Mouse (Mus musculus) layer of hippocampus, adult 18-20 months (tissue): ENCODE measurements at regions not wholly inside any gene's neighbourhood (a gene's known extent, or its start where the extent isn't known, plus 50 kb on each side); places are given as distances from the start of the nearest gene placed in this dataset.
"Not testable (repeated sequence)": the region's sequence is repeated elsewhere in the genome, so short reads cannot be mapped to it uniquely, and the experiment has no call there.

ENCODE experiments used
- DNase-seq, 2 experiments: peaks; one replicate each; pipeline ENCODE4 v3.0.0; 2022; ENCODE audit warnings: low spot score in 2 of 2

DNA sequence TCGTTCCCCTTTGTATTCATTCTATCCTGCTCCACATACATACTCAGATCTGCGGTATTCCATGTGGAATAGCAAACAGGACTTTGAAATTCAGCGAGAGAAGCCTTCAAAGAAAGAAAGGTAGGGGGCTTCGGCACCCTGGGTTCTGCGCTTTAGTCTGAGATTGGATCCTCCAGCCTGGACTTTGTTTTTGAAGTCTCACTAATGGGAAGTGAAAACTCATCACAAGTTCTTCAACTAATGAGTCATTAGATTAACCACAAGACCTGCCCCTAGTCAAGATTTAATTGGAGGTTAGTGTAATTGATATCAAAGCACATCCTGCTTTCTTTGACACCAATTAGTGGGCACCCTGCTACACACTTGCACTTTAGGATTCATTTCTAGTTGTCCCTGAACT lies 492.5 kb upstream of the Zfp960 start:
- DNase-seq, result no peak

DNA sequence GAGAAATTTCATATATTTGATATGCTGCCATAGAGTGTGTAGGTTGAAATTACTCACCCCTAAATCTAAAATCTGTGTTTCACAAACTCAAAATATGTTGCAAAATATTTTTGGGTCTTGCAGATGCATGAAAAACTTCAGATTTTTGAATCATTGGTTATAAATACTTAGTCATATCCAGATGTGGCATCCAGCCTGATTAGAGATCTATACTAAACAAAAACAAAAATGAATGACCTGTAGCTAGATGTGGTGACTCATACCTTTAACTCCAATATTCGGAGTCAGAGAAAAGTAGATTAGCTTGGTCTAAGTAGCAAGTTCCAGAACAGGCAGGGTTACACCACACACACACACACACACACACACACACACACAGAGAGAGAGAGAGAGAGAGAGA lies 475.1 kb upstream of the Zfp960 start:
- no peak for DNase-seq

DNA sequence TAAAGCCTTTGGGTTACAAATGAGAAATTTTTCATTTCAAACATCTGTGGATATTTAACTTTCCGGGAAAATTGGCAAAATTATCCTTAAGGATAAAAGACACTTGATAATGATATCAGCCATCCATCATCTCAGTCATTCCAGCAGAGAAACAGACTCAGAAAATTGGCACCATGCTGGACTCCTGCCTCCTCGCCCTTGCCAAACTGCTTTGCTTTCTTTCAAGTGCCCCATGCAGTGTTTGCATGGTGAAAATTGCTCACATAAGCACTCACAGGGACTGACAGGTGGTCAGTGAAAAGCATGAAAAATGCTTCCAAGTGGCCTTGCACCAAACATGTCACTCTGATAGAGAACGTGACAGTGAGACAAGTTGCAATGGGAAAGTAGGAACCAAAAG lies 464.2 kb upstream of the Zfp960 start:
- no peak for DNase-seq

DNA sequence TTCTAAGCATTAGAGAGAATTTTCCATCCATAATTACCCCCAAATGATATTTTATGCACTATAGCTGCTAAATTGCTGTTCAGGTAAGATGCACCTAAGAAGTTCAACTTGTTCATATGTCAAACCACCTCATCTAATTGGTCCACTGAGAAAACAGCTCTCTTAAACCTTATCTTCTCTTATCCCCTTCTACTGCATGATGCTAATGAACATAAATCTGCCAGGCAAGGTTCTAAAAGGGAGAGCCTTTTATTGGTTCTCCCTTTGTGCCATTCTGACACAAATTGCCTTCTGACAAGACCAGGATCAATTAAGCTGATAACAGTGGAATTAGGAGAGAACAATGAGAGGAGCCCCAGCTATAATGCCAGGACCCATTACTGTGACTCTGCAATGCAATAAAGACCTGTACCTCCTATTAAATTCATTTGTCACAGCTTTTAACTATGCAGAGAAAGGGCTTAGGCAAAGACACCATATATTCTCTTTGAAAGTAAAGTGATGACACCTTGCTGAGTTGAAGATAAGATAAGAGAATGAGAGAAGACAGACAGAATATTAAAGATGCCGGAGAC lies 451.4 kb upstream of the Zfp960 start:
- no peak for DNase-seq

DNA sequence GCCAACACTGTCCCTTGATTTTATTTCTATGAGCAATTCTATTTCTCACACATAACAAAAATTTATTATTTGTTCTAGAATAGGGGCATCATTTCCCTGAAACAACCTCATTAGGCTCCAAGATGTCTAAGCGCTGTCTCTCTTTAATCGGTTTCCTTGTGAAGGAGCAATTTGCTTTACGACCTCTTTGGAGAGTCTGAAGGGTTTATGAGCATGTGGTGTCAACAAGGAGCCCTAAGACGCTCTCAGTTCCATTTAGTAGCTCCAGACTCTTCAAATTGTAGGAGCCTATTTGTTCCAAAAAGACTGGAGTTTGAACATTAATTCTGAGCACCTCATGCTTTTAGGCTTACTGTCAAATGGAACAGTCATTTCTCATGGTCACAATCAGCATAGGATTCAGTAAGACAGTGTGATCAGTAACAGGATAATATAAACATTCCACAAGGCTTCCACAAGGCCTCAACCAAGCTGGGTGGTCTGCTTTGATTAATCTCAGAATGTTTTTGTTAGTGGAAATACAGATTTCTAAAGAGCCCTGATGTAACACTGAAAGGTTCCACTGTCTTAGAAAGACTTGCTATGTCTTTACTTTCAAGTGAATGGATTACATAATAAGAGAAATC lies 441.9 kb upstream of the Zfp960 start:
- no peak for DNase-seq

DNA sequence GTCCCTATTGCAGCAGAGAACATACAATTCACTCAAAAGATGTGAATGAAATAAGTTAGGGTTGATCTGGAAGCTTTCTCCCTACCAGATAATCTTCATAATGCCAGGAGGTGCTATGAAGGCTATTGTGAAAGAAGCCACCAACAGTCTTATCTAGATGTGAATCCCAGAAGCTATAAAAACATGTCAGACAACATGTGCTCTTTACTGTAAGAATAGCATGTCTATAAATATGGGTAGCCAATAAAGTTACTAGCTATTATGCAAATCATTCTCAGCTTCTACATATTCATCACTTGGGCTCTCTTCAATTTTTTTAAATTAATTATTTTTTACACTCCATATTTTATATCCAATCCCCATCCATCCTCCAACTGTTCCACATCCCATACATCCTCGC lies 434.1 kb upstream of the Zfp960 start:
- no peak for DNase-seq

DNA sequence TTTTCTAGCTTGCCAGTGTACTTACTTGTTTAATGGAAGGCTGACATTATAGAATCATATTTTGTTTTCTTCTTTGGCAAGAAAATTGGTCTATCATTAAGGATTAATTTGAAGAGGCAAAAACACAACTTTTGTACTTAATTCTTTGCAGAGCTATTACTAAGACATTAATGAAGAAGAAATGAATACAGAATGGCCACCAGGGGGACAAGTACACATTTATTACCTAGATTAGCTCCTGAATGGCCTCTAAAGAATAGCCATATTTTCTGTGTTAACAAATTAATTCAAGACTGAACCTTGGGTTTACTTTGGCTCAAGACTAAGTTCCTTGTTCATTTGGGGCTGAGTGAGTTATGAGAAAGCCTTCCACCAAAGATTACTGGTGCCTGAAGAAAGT lies 430.5 kb upstream of the Zfp960 start:
- no peak for DNase-seq

DNA sequence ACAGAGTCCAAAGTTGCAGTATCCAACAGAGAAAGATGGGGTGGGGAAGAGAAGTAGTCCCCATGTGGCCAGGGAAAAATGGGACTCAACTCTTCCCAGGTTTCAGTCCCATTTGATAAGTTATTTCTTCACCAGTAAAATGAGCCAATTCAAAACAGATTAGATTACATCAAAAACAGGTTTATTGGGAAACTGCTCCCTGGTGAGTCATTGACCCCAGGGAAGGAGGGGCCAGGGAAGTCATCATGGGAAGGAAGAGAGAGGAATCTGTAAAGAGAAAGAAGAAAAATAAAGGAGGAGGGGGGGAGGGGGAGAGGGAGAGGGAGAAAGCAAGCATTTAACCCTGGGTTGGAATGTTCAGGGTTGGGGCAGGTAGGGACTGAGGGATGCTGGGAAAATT lies 426.4 kb upstream of the Zfp960 start:
- DNase-seq, result no peak

DNA sequence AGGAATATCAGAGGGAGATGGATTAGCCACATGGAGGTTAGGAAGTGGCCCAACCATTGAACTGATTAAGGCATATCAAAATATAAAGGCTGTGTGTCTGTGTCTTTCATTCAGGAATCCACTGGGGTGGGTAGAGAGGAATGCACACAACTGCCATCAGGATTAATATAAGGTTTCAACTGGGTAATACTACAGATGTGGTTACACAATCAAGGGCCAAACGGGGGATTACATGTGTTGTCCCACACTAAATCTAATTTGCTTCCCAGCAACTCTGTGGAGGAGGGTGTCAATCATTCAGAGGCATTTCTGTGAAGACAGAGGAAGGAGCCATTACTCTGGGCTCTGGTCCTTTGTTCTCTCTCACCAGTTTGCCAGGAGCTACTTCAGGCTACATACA lies 416.0 kb upstream of the Zfp960 start:
- DNase-seq, result no peak

DNA sequence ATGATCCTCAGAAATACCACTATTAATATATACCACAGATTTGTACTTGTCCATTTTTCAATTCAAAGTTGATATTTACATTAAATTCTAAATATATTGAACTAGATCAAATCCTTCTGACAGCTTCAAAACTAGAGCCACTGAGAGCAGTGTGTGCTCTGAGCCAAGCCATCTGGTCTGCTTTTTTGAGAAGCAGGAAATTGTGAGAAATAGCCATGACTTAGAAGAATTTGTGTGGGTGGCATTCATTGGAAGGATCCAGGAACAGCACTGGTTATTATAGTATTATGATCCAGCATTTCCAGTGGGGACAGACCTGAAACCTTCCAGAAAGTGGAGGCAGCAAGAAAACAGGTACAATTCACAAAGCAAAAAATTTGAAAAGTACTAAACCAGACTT lies 398.7 kb upstream of the Zfp960 start:
- DNase-seq, result peak; percentile 0 to 32

DNA sequence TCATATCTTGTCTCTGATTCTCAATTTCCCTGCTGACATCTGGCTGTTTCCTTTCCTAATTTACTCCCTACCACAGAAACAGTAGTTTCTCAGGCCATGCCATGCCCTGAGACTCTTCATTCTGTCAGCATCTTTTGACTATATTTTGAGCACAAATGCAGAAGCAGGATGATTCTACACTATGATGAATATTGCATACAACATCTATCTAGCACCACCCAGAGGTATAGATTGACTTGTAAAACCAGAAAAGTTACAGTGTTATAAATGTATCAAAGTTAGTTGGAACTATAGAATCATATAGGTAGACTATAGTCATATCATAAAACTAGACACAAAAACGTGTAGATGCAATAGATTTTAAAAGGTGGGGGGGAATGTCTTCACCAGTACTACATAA lies 396.3 kb upstream of the Zfp960 start:
- peak in 1 of 2 experiments; percentile 3 for DNase-seq

DNA sequence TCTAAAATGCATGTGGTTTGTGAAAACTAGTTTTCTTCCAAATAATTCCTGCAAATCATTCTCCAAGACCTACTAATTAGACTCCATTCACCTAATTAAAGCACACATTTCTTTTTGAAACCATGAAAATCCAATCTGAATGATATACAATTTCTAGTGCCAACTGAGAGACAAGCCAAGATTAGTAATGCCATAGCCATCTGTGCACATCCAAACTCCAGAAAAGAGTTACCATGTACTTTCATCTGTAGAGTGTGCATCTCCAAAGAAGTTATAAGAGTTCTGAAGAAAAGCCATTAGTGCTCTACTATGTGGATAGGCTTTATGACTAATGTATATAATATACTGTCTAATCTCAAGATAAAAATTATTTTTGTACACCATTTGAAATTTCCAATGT lies 359.7 kb upstream of the Zfp960 start:
- DNase-seq, result peak; percentile 7

DNA sequence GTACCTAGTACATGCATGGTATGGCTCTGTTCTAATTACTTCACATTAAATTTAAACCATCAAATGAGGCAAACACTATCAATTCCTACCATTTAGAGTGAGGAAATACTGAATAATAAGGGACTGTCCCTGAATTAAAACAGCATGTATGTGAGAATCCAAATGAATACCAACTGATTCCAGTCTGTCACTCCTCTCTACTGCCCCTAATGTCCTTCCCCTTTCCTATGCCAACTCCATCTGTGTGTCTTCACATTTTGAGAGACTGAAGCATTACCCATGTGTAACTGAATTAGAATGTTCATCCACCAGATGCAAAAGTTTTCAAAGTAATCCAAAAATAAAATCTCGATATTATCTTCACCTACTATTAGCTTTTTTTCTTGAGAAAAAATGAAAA lies 358.0 kb upstream of the Zfp960 start:
- DNase-seq, result no peak

DNA sequence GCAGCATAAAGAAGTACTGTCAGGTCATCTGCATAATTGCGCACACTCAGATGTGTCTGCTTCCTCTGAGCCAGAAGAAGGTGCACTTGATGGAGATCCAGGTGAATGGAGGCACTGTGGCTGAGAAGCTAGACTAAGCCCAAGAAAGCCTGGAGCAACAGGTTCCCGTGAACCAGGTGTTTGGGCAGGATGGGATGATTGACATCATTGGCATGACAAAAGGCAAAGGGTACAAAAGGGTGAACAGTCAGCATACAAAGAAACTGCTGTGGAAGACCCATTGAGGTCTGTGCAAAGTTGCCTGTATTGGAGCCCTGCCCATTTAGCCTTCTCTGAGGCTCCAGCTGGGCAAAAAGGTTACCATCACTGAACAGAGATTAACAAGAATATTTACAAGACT lies 337.0 kb upstream of the Zfp960 start:
- no peak for DNase-seq

DNA sequence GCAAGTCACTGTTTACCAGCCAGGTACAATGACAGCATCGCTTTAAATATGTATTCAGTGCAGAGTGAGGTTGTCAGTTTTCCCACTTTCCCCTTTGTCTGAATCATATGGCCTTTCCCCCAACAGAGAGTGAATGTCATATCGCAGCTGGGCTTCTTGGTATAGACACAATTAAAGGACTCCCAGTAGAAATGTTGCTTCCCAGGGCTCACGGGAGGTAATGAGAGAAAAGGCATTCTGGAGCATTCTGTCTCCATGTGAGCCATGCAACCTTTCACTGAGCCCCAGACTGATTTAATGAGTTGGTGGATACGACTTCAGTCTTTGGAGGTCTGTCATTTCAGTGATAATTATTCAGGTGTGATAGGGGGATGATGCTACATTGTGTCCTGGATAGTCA lies 310.8 kb upstream of the Zfp960 start:
- no peak for DNase-seq

DNA sequence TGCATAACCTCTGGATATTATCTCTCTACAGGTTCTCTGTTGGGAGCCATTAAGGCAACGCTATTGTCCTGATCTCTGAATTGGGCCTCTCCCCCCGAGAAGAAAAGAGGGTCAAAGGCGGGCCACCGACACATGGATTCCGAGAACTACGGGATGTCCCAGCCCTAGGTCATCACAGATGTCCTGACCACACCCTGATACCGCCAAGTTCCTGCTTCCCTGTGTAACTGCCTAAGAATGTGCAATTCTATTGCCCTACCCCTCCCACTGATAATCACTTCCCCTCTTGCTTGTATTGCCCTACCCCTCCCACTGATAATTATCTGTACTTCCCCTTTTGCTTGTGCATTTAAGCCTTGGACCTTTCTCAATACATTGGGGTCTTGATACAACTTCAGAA lies 293.3 kb upstream of the Zfp960 start:
- DNase-seq, result not testable (repeated sequence)

DNA sequence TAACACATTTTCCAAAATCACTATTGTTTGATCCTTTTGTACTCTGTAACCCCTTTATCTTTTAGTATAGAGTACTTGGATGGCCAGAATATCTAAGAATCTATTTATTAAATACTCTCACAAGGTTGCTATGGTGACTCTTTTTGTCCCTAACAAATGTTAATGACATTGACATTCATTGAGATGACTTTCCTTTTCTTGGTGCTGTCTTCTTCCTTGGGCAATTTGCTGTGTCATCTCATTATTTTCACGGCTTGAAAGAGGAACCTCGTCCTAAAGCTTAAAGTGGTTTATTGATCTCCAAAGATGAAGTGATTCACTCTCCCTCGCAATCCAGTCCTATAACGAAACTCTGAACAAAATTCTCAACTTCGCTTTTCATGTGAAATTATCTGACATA lies 265.6 kb upstream of the Zfp960 start:
- no peak for DNase-seq

DNA sequence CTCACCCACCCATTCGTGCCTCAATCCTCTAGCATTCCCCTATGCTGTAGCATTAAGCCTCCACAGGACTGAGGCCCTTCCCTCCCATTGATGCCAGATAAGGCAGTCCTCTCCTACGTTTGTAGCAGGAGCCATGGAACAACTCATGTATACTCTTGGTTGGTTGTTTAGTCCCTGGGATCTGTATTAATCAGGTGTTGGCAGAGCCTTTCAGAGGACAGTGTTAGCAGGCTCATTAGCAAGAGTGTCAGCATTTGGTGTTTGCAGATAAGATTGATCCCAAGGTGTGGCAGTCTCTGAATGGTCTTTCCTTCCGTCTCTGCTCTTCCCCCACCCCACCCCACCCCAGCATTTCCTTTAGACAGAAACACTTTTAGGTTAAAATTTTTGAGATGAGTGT lies 258.9 kb upstream of the Zfp960 start:
- DNase-seq, result no peak

DNA sequence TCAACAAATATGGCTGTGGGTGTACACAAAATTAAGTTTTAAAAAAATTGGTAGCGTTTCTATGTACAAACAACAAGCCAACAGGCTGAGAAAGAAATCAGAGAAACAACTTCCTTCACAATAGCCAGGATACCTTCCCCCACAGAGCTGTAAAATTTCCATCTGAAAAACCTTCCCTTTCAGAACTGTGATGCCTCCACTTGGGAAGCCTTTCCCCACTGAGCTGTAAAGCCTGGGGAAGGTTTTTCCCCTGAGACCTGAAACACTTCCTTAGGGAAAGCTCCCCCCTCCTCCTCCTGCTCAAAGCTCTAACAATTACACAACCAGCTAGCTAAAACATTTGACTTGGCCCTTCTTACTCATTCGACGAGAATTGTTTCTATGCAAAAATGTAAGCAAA lies 245.5 kb upstream of the Zfp960 start:
- DNase-seq, result no peak

DNA sequence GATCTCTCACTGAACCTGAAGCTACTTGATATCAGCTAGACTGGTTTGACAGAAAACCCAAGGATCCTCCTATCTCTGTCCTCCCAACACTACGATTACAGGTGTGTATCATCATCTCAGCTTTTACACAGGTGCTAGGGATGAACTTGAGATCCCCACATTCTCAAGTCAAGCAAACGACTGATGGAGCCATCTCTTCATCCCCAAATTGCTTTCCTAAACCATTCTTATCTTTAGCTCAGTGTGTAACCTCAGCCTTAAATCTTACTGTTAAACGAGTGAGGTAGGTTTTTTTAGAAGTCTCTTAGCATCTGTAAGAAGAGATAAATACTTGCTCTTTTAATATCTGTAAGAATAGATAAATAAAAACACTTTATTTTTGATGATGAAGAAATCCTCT lies 242.2 kb upstream of the Zfp960 start:
- DNase-seq, result no peak

DNA sequence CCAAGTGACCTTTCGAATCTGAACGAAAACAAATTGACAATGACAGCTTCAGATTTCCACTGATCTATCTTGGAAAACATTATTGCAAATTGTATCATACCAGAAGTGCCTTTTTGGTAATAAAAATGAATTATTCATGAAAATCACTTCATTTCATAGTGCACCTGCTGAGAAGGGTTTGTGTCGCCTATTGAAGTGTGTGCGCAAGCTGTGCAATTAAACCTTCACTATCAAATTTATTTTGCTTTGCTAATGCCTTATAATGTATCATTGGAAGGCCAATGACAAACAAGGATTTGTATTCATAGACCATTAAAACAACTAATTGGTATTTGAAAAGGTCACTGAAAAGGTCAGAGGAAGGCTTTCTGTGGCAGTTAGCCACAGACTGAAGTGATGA lies 224.8 kb upstream of the Zfp960 start:
- no peak for DNase-seq

DNA sequence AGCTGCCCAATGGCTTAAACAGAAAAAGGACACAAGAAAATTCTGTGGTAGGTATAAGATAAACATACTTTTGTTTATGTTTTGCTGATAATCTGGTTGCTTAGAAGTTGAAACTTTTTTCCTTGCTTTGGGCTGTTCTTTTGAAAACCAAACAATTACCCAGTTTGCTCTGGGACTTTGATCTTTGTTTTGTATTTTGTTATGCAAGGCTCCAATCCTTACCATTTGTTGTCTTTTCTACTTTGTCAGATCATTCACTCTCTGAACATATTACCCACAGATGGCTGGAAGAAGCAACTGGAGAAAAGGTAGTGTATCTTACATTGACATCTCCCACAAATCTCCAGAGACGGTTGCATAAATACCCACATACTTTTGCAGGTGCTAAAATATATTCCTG lies 203.1 kb upstream of the Zfp960 start:
- no peak for DNase-seq

DNA sequence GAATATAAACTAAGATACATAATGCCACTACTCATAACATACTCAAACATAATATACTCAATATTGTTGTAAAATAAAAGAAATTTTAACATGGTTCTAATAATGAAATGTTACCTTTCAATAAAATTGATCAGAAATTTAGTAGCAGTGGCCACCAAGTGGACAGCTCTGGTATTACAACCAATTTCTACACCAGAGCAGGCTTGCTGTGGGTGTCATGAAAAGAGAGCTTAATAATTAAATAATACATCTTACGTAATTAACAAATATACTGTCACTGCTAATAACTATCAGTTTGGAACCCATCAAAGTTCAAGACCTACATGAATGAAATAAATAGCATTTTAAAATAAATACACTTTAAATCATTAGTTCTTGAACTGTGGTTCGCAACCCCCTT lies 163.1 kb upstream of the Zfp960 start:
- DNase-seq, result peak; percentile 16 to 85

DNA sequence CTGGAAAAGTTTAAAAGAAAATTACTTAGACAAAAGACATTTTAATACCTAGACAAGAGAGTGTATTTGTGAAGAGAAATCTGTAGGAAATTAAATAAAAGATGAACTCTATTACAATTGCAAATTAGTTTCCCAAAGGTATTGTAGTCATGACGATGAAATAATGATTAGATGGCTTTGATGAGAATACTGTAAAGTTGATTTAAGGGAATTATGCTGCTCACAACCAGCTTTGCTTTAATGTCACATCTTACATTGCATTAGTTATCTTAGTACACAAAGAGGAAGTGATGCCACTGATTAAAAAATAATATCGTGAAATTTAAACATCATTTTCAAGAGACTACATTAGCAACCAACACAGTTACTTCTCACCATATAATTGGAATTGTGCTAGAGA lies 145.7 kb upstream of the Zfp960 start:
- no peak for DNase-seq
